Mouse (Mus musculus) embryonic stem cell, embryonic (primary cell): Measurements from ENCODE around the gene Myrip.
"Not testable (repeated sequence)": the region's sequence is repeated elsewhere in the genome, so short reads cannot be mapped to it uniquely, and the experiment has no call there.

ENCODE experiments used
- CTCF ChIA-PET, 4 experiments: fragments of 300-600 bp in 2 of 4; fragments of 350-600 bp in 2 of 4; sonication (Branson Sonifier 250); formaldehyde crosslinking; loops; one replicate each; lab custom pipeline; 2022; ENCODE audit warnings: inconsistent platforms in 2 of 4; lab: Charles Lee
- POLR2A ChIA-PET, 4 experiments: fragments of 300-600 bp in 2 of 4; fragments of 350-600 bp in 2 of 4; sonication (Branson Sonifier 250); formaldehyde crosslinking; loops; one replicate each; lab custom pipeline; 2022; ENCODE audit warnings: antibody characterized with exemption in 4 of 4, inconsistent platforms in 1 of 4; lab: Charles Lee

Gene Myrip

DNA sequence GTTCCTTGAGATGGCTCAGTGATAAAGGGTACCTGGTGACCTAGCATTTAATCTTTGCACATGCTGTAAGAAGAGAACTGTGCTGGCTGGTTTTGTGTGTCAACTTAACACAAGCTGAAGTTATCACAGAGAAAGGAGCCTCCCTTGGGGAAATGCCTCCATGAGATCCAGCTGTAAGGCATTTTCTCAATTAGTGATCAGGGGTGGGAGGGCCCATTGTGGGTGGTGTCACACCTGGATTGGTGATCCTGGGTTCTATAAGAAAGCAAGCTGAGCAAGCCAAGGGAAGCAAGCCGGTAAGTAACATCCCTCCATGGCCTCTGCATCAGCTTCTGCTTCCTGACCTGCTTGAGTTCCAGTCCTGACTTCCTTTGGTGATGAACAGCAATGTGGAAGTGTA lies at the start of gene Myrip:
Gene Myrip, plus strand, starts transcription at position 301 of the 400 bp plus-strand sequence.
- CTCF ChIA-PET = not testable (repeated sequence)

DNA sequence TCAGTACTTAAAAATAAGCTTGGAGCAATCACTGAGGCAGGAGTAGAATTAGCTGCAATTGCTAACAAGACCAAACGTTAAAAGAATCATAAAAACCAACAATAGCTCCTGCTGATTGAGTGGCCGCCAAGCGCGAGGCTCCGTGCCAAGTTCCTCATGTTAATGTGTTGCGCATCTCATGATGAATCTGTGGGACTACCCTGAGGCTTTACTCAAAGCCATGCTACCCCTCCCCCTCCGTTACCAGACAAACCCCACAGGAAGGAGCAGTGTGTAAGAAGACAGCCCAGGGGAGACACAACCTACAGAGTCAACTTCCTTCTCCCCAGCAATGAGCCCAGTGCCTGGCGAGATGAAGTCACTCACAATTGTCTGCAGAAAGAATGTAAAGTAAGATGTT lies 41.5 kb upstream of the Myrip start:
- ChIA-PET CTCF (interaction anchor here in 3 of 4 experiments (0.7 to 1.1 kb wide), 4 partner anchors 14 to 117 kb away, joined by 3 to 4 read pairs (median 4); no protein-coding TSS in a partner anchor), POLR2A (no interaction called here)

More for the DNA sequence above, at the start of gene Myrip:
- POLR2A ChIA-PET = not testable (repeated sequence)

DNA sequence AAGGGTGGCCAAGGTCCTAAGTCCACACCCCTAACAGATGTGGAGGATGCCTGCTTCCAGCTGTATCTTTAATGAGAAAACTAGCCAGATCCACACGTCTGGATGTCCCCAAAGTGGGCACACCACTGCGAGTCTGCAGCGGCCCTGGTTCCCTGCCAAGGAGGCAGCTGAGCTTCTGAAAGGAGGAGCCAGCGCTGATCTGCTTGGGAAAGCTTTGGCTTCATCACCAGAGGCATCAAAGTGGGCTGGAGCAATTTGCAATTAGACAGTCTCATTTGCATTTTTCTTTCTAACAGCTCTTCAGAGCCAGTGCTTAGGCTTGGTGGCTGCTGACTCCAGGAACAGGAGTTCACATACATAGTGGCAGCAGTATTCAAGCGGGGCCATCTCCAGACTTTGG lies 37.3 kb upstream of the Myrip start:
- POLR2A ChIA-PET = interaction anchor here in 1 of 4 experiments (0.6 kb wide), 1 partner anchor 38 kb away, joined by 6 read pairs; no protein-coding TSS in a partner anchor
- CTCF ChIA-PET = interaction anchor here in 1 of 4 experiments (0.5 kb wide), 1 partner anchor 17 kb away, joined by 5 read pairs; no protein-coding TSS in a partner anchor

DNA sequence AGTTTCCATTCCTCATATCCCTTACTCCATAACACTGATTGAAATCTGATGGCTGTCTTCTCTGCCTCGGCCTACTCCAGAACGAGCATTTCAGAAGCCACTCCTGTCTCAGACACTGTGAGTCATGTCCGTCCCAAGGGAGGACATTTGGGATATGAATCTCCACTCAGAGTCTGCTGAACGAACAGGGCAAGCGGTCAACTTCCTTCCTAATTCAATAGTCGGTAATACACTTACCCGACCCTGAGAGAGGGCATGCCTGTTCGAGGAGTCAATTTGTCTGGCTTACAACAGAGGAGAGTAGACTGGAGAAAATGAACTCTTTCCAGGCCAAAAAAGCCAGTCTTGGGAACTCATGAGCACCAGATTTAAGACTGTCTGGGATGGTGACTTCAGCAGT lies 28.2 kb upstream of the Myrip start:
- ChIA-PET CTCF (no interaction called here), POLR2A (no interaction called here)

DNA sequence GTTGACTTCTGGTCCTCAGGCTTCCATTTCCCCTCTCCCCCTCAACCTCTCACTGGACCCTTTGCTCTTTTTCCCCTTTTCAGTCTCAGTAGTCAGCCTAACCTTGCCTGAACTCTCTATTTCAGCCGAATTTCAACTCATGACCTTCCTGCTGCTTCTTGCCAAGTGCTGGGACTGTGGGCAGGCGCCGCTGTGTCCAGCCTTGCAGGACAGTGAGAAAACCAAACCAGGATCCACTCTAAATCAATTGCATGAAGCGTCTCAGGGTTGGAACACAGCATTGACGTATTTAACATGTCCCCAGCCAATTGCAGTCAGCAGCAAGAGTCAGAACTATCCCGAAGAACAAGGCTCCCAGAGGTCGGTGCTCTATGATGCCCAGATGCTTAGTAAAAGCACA lies 26.1 kb upstream of the Myrip start:
- POLR2A ChIA-PET = interaction anchor here in 2 of 4 experiments (0.7 to 1.3 kb wide), 2 partner anchors 20 to 148 kb away, joined by 3 read pairs; partner anchors contain the start of gene Rpsa (in 1 of the 2)
- CTCF ChIA-PET = interaction anchor here in 1 of 4 experiments (0.6 kb wide), 1 partner anchor 264 kb away, joined by 9 read pairs; no protein-coding TSS in a partner anchor

DNA sequence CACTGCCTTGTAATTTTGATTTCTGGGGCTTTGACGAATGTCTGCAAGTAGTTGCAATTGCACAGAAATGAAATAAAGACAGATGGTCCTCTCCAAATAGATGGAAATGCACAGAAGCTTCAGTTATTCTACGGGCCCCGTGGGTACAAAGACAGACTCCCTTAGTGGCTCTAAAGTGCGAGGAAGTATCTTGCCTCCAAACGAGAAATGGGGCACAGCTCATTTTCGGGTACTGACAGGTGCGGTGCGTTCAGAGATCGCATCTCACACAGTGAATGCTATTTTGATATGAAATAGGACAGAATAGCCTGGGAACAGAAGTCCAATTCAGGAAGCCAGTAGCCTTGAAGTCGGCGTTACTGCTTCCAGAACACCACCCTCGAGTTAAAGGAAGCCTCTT lies 20.2 kb upstream of the Myrip start:
- ChIA-PET POLR2A (no interaction called here), CTCF (no interaction called here)

DNA sequence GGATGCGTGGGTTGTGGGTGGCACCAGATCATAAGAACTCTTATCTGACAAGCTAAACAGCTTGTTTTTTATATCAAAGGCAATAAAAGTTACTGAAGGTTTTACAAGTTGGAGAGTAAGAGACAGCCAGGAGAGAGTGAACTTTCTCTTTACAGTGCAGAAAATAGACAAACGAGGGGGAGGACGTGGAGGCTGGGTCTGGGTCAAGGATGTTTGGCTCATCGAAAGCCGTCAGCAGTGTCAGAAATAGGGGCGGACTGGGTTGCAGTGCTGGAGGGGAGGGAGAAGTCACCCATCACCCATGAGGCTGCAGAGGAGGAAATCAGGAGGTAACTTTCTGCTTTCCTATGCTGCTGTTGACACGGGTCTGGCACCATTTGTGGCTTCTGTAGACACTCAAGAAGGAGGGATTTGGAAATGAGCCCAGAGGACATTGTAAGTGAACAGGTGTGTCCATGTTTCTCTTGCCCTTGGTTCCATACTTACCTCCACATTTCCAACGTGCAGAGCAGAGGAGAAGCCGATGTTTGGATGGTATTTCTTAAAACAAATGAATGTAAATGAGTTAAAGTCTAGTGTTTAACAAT lies 18.8 kb upstream of the Myrip start:
- ChIA-PET POLR2A (interaction anchor here in 2 of 4 experiments (0.6 to 1.1 kb wide), 2 partner anchors 22 to 590 kb away, joined by 3 read pairs; no protein-coding TSS in a partner anchor), CTCF (interaction anchor here in 2 of 4 experiments (0.6 to 1.9 kb wide), 2 partner anchors 38 to 95 kb away, joined by 4 read pairs; no protein-coding TSS in a partner anchor)

DNA sequence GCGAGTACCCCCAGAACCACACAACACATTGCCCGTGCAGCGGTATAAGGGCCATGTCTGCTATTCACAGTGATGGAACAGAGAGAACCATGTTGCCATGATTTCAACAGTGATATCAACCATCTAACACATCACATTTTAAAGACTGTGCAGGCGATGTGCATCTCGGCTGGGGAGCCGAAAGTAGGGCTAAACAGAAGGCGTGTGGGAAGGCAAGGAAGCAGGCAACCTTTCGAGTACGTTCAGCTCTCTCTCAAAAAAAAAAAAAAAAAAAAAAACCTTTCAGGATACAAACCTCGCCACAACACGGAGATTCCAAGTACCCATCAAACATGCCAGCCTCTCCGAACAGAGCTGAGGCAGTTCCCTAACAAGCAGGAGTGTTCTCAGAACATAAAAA lies 17.8 kb upstream of the Myrip start:
- CTCF ChIA-PET = interaction anchor here (0.6 to 1.9 kb wide), 7 partner anchors 39 to 1169 kb away, joined by 3 to 8 read pairs (median 3); no protein-coding TSS in a partner anchor
- POLR2A ChIA-PET = interaction anchor here in 3 of 4 experiments (0.6 to 0.7 kb wide), 4 partner anchors 57 to 704 kb away, joined by 3 to 6 read pairs (median 4); no protein-coding TSS in a partner anchor

DNA sequence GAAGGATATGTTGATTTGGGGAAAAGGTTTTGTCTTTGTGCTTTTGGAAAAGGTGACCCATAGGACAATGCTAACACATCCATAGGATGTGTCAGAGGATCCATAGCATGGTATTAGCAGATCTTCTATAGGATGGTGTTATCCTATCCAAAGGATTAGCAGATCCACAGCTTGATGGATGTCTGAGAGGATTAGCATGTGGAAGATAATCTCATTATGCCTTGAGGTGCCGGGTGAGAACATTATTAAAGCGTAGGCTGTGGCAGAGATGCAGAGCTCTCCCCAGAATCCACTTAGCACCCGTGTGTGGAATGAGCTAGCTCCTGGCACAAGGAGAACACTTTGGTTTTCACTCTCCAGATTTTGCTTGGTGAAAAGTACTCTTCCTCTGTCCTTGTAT lies 13.3 kb upstream of the Myrip start:
- ChIA-PET CTCF (no interaction called here), POLR2A (no interaction called here)

DNA sequence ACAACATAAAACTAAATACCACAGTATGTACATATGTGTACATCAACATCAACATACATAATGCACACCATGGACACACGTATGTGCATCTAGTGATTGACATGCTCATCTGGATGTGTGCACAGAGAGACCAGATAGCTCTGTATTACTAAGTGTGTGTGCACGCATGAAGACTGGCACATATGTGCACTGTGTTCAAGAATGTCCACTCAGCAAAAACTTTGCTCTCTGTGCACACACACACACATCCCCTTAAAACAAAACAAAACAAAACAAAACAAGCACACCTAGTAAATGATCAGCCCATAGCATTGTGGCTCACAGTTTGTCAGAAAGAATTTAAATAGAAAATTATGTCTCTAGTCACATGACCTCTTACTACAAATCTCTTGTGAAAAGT lies 10.9 kb upstream of the Myrip start:
- ChIA-PET POLR2A (interaction anchor here in 1 of 4 experiments (0.9 kb wide), 1 partner anchor 10 kb away, joined by 3 read pairs; no protein-coding TSS in a partner anchor), CTCF (no interaction called here)

DNA sequence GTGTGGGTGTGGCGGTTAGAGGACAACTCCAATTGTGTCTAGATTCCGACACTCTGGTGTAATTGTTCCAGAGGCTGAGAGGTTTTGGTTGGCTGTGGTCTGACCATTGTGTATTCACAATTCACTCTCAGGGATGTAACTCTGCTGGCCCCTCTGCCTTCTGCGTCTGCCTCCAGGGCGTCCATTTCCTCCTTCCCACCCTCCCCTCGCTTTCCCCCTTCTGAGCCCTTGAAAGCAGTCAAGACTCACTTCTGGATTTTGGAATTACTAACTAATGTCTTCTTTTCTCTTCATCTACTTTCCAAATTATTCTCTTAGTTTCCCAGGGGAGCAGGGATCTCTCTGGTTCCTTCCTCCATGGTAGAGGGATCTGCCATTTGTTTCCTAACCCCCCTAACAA lies 8.8 kb upstream of the Myrip start:
- CTCF ChIA-PET = no interaction called here
- POLR2A ChIA-PET = no interaction called here

DNA sequence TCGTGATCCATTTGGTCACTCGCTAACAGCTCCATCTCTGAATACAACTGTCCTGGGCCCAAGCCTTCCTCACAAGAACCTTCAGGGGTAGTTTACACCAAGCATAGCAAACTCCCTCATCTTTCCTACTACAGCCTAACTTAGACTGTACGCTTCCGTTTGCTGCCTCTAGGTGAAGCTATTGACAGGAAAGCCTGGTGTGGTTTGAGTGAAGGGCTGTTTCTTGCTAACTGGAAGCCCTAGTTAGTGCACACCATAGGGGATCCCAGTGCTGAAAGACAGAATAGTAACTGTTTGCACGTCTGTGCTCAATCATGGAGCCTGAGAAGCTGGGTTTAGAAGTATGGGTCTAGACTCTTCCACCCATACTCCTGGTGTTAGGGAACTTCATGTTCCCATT lies 5.8 kb upstream of the Myrip start:
- ChIA-PET CTCF (interaction anchor here in 3 of 4 experiments (0.5 to 2.1 kb wide), 11 partner anchors 19 to 964 kb away, joined by 3 to 12 read pairs (median 4); no protein-coding TSS in a partner anchor), POLR2A (interaction anchor here in 1 of 4 experiments (0.5 to 1.2 kb wide), 4 partner anchors 9 to 342 kb away, joined by 3 to 4 read pairs (median 4); no protein-coding TSS in a partner anchor)

DNA sequence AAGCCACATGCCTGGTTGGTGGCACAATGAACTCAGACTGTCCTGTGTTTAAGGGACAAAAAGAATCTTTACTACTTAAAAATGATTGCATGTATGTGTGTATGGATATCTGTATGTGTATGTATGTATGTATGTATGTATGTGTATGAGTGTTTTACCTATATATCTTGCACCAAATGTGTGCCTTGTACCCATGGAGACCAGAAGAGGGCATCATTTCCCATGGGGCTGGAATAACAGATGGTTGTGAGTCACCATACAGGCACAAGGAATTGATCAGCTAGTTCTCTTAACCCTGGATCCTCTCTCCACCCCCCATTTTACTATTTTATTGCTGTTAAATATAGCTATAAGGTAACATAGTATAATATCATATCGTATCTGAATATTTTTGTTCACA lies 4.4 kb upstream of the Myrip start:
- ChIA-PET CTCF (interaction anchor here in 2 of 4 experiments (1.0 to 2.1 kb wide), 2 partner anchors 80 kb away, joined by 4 to 12 read pairs; no protein-coding TSS in a partner anchor), POLR2A (no interaction called here)

DNA sequence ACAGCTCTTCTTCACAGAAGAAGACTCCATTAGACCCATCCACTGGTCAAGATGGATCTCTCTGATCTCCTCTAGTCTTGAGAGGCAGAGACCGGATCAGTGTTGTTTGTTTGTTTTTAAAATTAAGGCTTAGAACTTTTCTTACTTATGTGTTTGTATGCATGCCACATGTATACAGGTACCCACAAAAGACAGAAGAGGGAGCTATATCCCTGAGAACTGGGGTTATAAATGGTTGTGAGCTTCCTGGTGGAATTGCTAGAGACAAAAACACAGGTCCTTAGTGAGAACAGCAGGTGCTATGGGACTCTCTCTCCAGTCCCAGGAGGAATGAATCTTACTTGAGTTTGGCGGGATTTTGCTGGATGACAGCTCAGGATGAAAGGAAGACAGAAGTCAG lies 1.9 kb upstream of the Myrip start:
- POLR2A ChIA-PET = interaction anchor here in 1 of 4 experiments (0.9 kb wide), 1 partner anchor 172 kb away, joined by 3 read pairs; the partner anchor contains the start of gene Rpsa
- CTCF ChIA-PET = interaction anchor here (0.6 to 2.0 kb wide), 13 partner anchors 10 to 128 kb away, joined by 3 to 13 read pairs (median 3); no protein-coding TSS in a partner anchor

DNA sequence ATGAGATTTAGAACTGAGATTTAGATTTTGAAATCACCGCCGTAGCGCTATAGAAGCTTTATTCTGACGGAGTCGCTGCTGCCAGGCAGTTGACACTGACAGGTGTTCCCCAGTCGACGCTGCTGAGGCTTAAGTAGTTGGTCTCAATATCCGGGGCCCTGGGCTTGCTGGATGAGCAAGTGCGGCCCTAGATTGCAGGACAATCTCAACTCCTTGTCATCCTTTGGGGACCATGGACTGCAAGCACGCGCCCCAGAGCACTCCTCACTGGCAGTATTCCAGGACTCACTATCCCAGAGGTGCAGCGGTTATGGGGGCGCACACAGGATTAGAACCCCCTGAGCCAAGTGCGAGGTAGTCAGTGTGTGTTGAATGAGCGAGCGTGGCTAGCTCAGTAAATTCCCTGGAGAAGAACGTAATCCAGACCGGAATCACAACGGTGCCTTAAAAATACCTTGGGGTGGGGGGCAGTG lies 1.7 kb downstream of the Myrip start:
- POLR2A ChIA-PET = interaction anchor here (0.6 to 2.2 kb wide), 7 partner anchors 12 to 469 kb away, joined by 3 to 4 read pairs (median 4); partner anchors contain the start of gene Rpsa (in 1 of the 4)
- CTCF ChIA-PET = interaction anchor here in 2 of 4 experiments (0.8 to 1.8 kb wide), 2 partner anchors 74 to 289 kb away, joined by 4 to 6 read pairs; no protein-coding TSS in a partner anchor

DNA sequence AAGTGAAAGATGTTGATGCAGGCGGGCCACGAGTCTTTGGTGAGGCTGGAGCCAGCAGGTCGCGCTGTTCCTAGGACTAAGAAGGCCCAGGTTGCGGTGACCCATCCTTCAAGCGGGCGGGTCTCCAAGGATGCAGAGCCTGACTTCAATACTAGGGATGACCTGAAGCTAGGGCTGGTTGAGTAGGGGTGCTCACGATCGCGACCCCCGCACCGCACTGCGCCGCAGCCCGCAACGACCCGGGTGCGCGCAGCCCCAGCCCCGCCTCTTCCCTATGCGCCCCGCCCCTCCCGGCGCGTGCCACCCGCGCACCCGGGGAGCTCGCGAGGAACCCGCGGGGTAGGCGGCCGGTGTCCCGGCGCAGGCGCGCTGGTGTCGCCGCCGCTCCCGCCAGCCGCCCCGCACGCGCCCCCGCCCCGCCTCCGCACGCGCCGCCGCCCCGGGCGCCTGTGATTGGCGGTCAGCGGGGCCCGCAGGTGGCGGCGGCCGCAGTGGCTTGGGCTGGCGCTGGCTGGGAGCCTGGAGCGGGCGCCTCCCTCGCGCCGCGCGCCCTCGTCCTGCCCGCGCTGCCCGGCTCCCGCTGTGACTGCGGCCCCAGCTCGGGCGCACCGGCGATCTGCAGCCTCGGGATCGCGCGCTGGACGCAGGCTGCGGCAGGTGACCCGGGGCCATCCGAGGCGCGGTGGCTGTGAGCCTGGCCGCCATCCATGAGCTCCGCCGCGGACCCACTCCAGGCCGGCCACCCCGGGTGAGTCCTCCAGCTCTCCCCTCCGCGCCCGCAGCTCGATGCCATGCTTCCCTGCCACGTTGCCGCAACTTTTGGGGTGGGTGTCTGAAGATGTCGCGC lies 2.4 kb downstream of the Myrip start:
- POLR2A ChIA-PET = interaction anchor here in 2 of 4 experiments (0.7 to 2.2 kb wide), 7 partner anchors 12 to 176 kb away, joined by 3 to 4 read pairs (median 3); partner anchors contain the start of gene Rpsa (in 1 of the 2)
- CTCF ChIA-PET = interaction anchor here in 3 of 4 experiments (0.5 to 1.8 kb wide), 10 partner anchors 63 to 1068 kb away, joined by 3 to 6 read pairs (median 4); no protein-coding TSS in a partner anchor

DNA sequence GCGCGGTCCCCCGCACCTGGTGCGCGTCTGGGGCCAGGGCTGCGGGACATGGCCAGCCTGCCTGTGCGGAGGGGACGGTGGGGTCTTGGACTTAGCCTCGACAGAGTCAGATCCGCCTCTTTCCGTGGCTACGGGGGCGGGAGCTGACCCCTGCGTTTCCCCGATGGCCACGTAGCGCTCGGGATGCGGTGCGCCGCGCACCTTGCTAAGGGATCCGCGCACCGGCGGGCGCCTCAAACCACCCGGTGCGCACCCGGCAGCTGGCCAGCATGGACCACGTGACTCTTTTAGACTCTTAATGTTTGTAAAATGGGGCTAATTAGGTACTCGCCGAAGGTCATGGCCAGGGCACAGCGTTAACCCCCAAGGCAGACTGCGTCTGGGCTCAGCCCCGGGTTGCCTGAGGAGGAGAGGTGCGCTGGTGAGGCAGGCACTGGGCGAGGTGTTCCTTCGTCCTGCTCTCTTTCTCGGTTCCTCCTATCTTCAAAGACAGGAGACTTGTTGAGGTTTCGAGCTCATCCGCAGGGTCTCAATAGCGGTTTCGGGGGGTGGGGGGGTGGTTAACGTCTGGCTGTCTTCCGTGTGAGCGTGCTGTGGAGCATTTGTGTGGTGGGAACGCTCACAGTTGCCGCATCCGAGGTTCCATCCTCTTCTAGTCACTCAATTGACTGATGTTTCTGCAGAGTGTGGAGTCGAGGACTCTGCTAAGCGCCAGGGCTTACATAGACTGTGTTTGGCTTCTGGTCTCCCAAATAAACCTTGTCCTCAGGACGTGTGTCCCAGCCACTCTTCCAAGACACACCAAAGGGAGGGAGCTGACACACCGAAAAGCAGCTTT lies 3.2 kb downstream of the Myrip start:
- CTCF ChIA-PET = interaction anchor here in 3 of 4 experiments (0.5 to 1.8 kb wide), 8 partner anchors 64 to 589 kb away, joined by 3 to 5 read pairs (median 4); no protein-coding TSS in a partner anchor
- POLR2A ChIA-PET = interaction anchor here in 2 of 4 experiments (0.6 to 2.2 kb wide), 8 partner anchors 8 to 177 kb away, joined by 3 to 4 read pairs (median 4); partner anchors contain the start of gene Rpsa (in 1 of the 2)
